Mouse (Mus musculus): ENCODE measurements around the gene Foxc1. TPM values are rescaled to one million over a fixed set of nuclear protein-coding genes. Genes with fewer than 3 reads are reported as not detected.

Gene Foxc1
- polyA plus RNA-seq, 3 experiments from 2014 or later, result not detected

- no peak for ATAC-seq
Measured at GRCm38 (mm10) chr13:31849258-31849971, 43.0 kb downstream of the Foxc1 start.

- no peak for ATAC-seq
Measured at GRCm38 (mm10) chr13:31853564-31853963, 47.1 kb downstream of the Foxc1 start.

GRCm38 (mm10) chr13:31854000-31854399 lies 47.6 kb downstream of the Foxc1 start:
- no peak for ATAC-seq

GRCm38 (mm10) chr13:31860200-31860599 lies 53.8 kb downstream of the Foxc1 start:
- ATAC-seq, result no peak

Other genes starting within 250 kb of the Foxc1 start
- gene A530084C06Rik, start 247.3 kb upstream of the Foxc1 start, polyA plus RNA-seq (2017; shearing (Covaris generic)), result not detected
- gene Foxf2, start 180.8 kb upstream of the Foxc1 start, polyA plus RNA-seq (2017; shearing (Covaris generic)), result not detected

Data from inflammation-experienced regulatory T-cells, adult 6 months (primary cell).